Mouse (Mus musculus): ENCODE data around the gene Zfp704. TPM values are rescaled to one million over a fixed set of nuclear protein-coding genes. Genes with fewer than 3 reads are reported as not detected.

Gene Zfp704
- total and polyA plus RNA-seq, 3 experiments: 0.02 to 0.22 TPM; not detected in 1

DNA sequence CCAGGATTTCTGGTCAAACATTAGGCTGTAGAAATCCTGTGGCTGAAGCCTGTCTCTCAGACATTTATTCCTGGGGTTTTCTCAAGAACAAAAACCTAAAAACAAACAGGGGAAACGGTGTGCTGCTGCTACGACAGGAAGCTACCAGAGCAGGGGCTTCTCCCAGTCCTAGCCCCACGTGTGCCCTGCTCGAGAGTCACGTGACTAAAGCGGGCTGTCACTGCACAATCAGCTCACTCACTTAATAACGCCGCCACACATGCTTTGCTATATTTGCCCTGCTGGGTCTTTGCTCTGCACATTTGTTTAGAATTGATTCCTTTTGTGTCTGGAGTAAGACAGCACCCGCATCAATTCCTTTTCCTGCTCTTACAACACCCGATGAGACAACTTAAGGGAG is 202.1 kb downstream of the Zfp704 start:
- peaks cover 46% of the 10 kb centered on the region for H3K36me3 ChIP-seq (replicated peaks)
- no peaks in the 10 kb centered on the region for H3K9me3 ChIP-seq (replicated peaks)
- no peak for TF ChIP-seq GATA1 (IDR thresholded peaks at IDR 0.05; ENCODE audit: borderline replicate concordance, low read length)
- TF ChIP-seq TAL1 (conservative IDR thresholded peaks at IDR 0.05; ENCODE audit: low read depth, low read length): no peak
- no peak overlapping the region for H3K4me3 ChIP-seq (ENCODE audit: low read depth, low read length)
- peaks cover 11% of the 10 kb centered on the region for H3K4me1 ChIP-seq (ENCODE audit: insufficient read depth, low read depth, low read length)
- ATAC-seq (ENCODE audit: extremely low read depth, insufficient number of reproducible peaks, low FRiP score, poor library complexity, severe bottlenecking) (no peak), DNase-seq (ENCODE audit: low spot score) (no peak)
- no peaks in the 10 kb centered on the region for H3K27me3 ChIP-seq (ENCODE audit: insufficient read depth, low read length)

DNA sequence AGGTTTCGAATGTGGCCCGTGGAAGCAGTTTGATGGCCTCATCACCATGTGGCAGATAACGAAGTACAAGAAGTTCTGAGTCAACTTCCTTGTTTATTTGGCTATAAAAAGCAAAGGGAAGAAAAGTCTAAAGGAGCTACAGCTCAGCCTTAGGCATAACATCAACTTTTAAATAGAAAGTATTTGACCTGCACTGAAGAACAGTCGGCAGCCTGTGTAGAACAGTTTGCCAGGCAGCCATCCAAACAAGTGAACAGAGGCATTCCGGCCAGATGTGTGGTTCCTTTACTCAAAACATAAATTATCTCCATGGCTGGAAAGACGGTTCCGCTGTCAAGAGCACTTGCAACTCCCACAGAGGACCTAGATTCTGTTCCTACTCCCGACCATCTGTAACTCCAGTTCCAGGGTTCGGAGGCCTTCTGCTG is 202.8 kb downstream of the Zfp704 start:
- no peak overlapping the region for H3K4me3 ChIP-seq (ENCODE audit: low read depth, low read length)
- no peaks in the 10 kb centered on the region for H3K27me3 ChIP-seq (ENCODE audit: insufficient read depth, low read length)
- TF ChIP-seq TAL1 (conservative IDR thresholded peaks at IDR 0.05; ENCODE audit: low read depth, low read length): no peak
- no peak for TF ChIP-seq CTCF (IDR thresholded peaks at IDR 0.05; ENCODE audit: low read depth, low read length)
- TF ChIP-seq GATA1 (IDR thresholded peaks at IDR 0.05; ENCODE audit: borderline replicate concordance, low read length): no peak
- TF ChIP-seq POLR2AphosphoS5 (IDR thresholded peaks at IDR 0.05; ENCODE audit: insufficient replicate concordance, low read depth, low read length): no peak
- TF ChIP-seq GATA2 (IDR thresholded peaks at IDR 0.05; ENCODE audit: borderline replicate concordance, low read depth, low read length): no peak
- ATAC-seq (ENCODE audit: extremely low read depth, insufficient number of reproducible peaks, low FRiP score, poor library complexity, severe bottlenecking) (no peak), DNase-seq (ENCODE audit: low spot score) (no peak)
- H3K4me1 ChIP-seq (ENCODE audit: insufficient read depth, low read depth, low read length): peaks cover 14% of the 10 kb centered on the region
- no peaks in the 10 kb centered on the region for H3K9me3 ChIP-seq (replicated peaks)
- peaks cover 40% of the 10 kb centered on the region for H3K36me3 ChIP-seq (replicated peaks)

DNA sequence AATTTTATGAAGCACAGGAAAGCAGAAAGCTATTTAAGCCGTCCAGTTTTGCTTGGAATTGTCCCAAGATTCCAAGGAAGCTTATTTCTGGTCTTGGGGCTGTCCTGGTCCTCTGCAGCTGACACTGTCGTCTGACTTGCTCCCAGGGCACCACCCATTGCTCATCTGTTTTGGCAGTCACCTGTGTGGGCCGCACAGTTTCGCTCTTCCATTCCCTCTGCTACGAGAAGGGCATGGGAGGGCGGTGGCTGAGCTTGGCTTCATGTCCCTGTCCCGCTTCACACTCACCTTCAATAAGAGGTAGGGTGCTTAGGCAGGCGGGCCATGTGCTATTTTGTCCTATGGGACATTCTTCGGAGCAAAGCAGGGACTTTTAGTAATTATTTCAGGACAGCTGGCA is 204.5 kb downstream of the Zfp704 start:
- ATAC-seq (ENCODE audit: extremely low read depth, insufficient number of reproducible peaks, low FRiP score, poor library complexity, severe bottlenecking): no peak
- Histone ChIP-seq H3K36me3 (replicated peaks) (peaks cover 24% of the 10 kb centered on the region), H3K9me3 (replicated peaks) (no peaks in the 10 kb centered on the region), H3K4me3 (ENCODE audit: low read depth, low read length) (no peak overlapping the region), H3K4me1 (ENCODE audit: insufficient read depth, low read depth, low read length) (peaks cover 27% of the 10 kb centered on the region), H3K27me3 (ENCODE audit: insufficient read depth, low read length) (no peaks in the 10 kb centered on the region)
- DNase-seq (ENCODE audit: low spot score): no peak
- TF ChIP-seq GATA2 (IDR thresholded peaks at IDR 0.05; ENCODE audit: borderline replicate concordance, low read depth, low read length) (no peak), GATA1 (IDR thresholded peaks at IDR 0.05; ENCODE audit: borderline replicate concordance, low read length) (no peak), CTCF (IDR thresholded peaks at IDR 0.05; ENCODE audit: low read depth, low read length) (no peak), POLR2AphosphoS5 (IDR thresholded peaks at IDR 0.05; ENCODE audit: insufficient replicate concordance, low read depth, low read length) (no peak), TAL1 (conservative IDR thresholded peaks at IDR 0.05; ENCODE audit: low read depth, low read length) (no peak)

DNA sequence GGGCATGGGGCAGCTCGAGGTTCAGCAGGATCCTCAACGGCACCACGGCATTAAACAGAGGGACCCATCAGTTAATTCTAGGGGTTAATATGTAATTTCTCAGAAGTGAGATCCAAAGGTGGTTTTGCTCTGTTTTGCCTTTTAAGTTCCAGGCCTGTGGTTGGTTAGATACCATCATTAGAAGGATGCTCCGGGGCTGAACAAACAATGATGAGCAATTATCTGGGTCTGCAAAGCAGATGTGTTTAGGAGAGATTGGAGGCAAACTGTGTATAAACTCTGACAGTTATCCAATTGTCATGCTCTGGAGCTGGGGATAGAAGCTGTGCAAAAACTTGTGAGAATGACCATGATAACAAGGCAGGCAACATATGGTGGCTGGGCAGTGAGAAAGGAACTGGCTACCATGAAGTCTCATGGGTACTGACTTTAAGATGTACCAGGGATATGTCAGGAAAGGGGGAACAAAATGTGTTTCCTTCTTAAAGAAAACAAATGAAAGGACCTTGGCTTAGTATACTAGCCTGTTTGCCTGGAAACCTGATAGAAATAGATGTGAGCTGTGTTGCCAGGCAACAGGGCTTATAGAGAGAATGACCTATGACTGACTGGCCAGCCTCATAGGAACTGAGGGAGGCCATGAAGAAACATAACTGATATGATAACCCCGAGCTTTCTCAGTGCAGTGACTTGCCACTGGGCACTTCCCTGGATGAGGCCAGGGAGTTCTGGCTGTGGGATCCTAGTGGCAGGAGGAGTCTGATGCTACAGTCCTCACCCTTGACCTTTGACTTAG is 206.4 kb downstream of the Zfp704 start:
- TF ChIP-seq CTCF (IDR thresholded peaks at IDR 0.05; ENCODE audit: low read depth, low read length): no peak
- TF ChIP-seq TAL1 (conservative IDR thresholded peaks at IDR 0.05; ENCODE audit: low read depth, low read length): peak; percentile 38
- Histone ChIP-seq H3K9me3 (replicated peaks) (no peaks in the 10 kb centered on the region), H3K27me3 (ENCODE audit: insufficient read depth, low read length) (0 out of 2 replicates have a peak, but pooled peaks cover under 1% of the 10 kb centered on the region), H3K4me3 (ENCODE audit: low read depth, low read length) (no peak overlapping the region; the same call in 1 of the 2 replicates), H3K4me1 (ENCODE audit: insufficient read depth, low read depth, low read length) (peaks cover 27% of the 10 kb centered on the region), H3K36me3 (replicated peaks) (peaks cover 17% of the 10 kb centered on the region)
- no peak for DNase-seq (ENCODE audit: low spot score)
- peak; percentile 75 for ATAC-seq (ENCODE audit: extremely low read depth, insufficient number of reproducible peaks, low FRiP score, poor library complexity, severe bottlenecking)

DNA sequence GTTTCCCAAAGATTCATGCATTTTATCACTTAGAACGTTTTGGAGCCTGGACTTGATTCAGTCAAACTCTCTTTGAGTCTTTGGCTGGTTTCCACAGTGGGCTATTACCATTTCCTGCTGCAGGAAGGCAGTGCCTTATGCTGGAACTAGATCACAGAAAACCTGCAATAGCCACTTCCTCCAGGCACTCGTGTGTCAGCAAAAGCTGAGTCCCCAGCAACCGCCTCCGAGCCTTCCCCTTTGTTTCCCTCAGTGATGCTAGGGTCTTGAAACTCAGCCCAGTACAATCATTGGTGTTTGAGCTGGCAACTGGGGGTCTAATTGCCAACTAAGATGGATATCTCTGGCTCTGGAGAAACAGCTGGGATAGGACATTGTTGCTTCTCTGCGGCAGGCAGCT is 207.0 kb downstream of the Zfp704 start:
- H3K4me1 ChIP-seq (ENCODE audit: insufficient read depth, low read depth, low read length): peaks cover 24% of the 10 kb centered on the region
- TF ChIP-seq GATA2 (IDR thresholded peaks at IDR 0.05; ENCODE audit: borderline replicate concordance, low read depth, low read length) (no peak), POLR2AphosphoS5 (IDR thresholded peaks at IDR 0.05; ENCODE audit: insufficient replicate concordance, low read depth, low read length) (no peak), CTCF (IDR thresholded peaks at IDR 0.05; ENCODE audit: low read depth, low read length) (no peak), GATA1 (IDR thresholded peaks at IDR 0.05; ENCODE audit: borderline replicate concordance, low read length) (no peak), TAL1 (conservative IDR thresholded peaks at IDR 0.05; ENCODE audit: low read depth, low read length) (no peak)
- peaks cover 11% of the 10 kb centered on the region for H3K36me3 ChIP-seq (replicated peaks)
- ATAC-seq (ENCODE audit: extremely low read depth, insufficient number of reproducible peaks, low FRiP score, poor library complexity, severe bottlenecking) (peak; percentile 54), DNase-seq (ENCODE audit: low spot score) (no peak)
- no peaks in the 10 kb centered on the region for H3K9me3 ChIP-seq (replicated peaks)
- peaks cover 5% of the 10 kb centered on the region; the same call in 1 of the 2 replicates for H3K27me3 ChIP-seq (ENCODE audit: insufficient read depth, low read length)
- H3K4me3 ChIP-seq (ENCODE audit: low read depth, low read length): no peak overlapping the region; the same call in 1 of the 2 replicates

DNA sequence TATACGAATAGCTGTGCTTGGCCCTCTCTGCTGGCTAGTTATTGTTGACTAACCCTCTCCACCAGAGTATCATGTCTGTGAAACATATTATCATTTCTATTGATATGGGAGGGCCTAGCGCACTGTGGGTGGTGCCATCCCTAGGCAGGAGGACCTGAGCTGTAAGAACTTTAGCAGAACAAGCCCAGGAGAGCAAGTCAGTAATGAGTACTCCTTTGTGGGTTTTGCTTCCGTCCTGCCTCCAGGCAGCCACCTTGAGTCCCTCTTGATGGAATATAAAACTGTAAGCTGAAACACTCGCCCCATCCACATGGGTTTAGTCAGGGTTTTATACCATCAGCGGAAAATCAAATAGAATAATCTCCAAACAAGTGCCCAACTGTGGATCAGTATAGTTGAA is 207.5 kb downstream of the Zfp704 start:
- Histone ChIP-seq H3K27me3 (ENCODE audit: insufficient read depth, low read length) (peaks cover 5% of the 10 kb centered on the region; the same call in 1 of the 2 replicates), H3K9me3 (replicated peaks) (no peaks in the 10 kb centered on the region), H3K4me1 (ENCODE audit: insufficient read depth, low read depth, low read length) (peaks cover 24% of the 10 kb centered on the region), H3K4me3 (ENCODE audit: low read depth, low read length) (no peak overlapping the region), H3K36me3 (replicated peaks) (peaks cover 7% of the 10 kb centered on the region)
- ATAC-seq (ENCODE audit: extremely low read depth, insufficient number of reproducible peaks, low FRiP score, poor library complexity, severe bottlenecking): peak; percentile 9; the same call in 1 of the 2 replicates
- TF ChIP-seq GATA2 (IDR thresholded peaks at IDR 0.05; ENCODE audit: borderline replicate concordance, low read depth, low read length) (no peak), CTCF (IDR thresholded peaks at IDR 0.05; ENCODE audit: low read depth, low read length) (no peak), GATA1 (IDR thresholded peaks at IDR 0.05; ENCODE audit: borderline replicate concordance, low read length) (no peak), TAL1 (conservative IDR thresholded peaks at IDR 0.05; ENCODE audit: low read depth, low read length) (no peak), POLR2AphosphoS5 (IDR thresholded peaks at IDR 0.05; ENCODE audit: insufficient replicate concordance, low read depth, low read length) (no peak)
- DNase-seq (ENCODE audit: low spot score): no peak

All from G1E (cell line).